Mouse (Mus musculus) forebrain, embryonic 16.5 days (tissue): Measurements from ENCODE around the gene Btbd10. TPM values are rescaled to one million over a fixed set of nuclear protein-coding genes. Genes with fewer than 3 reads are reported as not detected.

Experiments
- polyA plus RNA-seq: library from polyadenylated mRNA; unstranded; fragments of >200 nt; fragmentation: Nextera tagmentation; extraction: Ambion mirVana; gene quantifications from 2 replicates; pipeline ENCODE4 v1.2.1, GENCODE M21; 2015

The Btbd10 gene
- polyA plus RNA-seq, 1 experiment from 2014 or later, result 80.9 TPM

Other genes with a start within 250 kb of the Btbd10 start
- gene Arntl, start 161.9 kb downstream of the Btbd10 start, polyA plus RNA-seq, result 15.6 and 18.4 TPM in 2 replicates
- gene Pth, start 19.2 kb upstream of the Btbd10 start, polyA plus RNA-seq, result not detected in 2 replicates
- gene Far1, start 144.4 kb upstream of the Btbd10 start, polyA plus RNA-seq, result 74.3 and 85.9 TPM in 2 replicates